Mouse (Mus musculus) left cerebral cortex, adult 11 months (tissue): Measurements from ENCODE around the gene Fig4.

Source experiments
- DNase-seq: peaks from one replicate; pipeline ENCODE4 v3.0.0; 2022; ENCODE audit warnings: low spot score

The Fig4 gene

DNA sequence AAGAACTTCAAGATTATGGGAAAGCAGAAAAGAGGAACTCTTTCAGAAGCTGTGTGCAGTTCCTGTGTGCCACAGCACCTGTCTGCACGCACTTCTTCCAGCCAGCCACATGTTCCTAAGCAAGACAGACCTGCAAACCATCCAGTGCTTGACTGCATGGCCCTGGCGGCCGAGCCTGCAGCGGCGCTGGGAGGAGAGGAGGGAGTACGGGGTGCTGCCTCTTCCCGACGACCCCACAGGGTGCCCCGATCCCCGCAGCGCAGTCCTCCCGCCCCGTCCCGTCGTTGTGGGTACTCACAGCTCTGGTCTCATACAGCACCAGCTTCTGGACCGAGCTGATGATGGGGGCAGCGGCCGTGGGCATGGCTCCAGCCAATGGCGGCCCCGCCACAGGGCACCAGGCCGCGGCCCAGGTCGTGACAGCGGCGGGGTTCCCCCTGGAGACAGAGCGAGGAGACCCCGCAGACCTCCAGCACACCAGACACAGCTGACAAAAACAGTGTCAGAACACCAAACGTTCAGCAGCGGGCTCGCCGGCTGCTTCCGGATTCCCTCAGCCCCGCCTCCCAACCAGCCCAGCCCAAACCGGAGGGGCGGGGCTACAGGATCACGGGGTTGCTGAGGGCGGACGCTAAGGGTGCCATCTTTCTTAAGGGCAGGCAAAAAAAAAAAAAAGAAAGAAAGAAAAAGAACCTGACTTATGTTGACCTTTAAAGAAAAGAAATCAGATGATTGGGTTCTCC lies at the start of gene Fig4:
Gene Fig4, minus strand, starts transcription at position 572 of the 743 bp plus-strand sequence.
- peak; percentile 79 for DNase-seq

DNA sequence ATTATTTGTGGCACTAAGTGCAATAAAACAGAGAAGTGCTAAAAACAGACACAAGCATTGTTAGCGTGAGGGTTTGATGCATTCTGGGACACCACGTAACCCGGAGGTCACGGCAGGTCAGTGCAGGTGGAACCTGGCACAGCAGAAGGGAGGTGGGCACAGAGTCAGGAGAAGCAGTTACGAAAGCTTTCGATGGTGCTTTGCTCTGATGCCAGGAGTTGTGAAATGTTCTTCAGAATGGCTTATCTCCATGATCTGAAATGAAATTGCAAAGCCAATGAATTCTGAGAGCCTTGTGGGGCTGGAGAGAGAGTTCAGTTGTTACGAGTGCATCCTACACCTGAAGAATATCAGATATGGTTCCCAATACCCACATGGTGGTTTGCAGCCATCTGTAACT lies 38.3 kb upstream of the Fig4 start:
- DNase-seq = no peak

DNA sequence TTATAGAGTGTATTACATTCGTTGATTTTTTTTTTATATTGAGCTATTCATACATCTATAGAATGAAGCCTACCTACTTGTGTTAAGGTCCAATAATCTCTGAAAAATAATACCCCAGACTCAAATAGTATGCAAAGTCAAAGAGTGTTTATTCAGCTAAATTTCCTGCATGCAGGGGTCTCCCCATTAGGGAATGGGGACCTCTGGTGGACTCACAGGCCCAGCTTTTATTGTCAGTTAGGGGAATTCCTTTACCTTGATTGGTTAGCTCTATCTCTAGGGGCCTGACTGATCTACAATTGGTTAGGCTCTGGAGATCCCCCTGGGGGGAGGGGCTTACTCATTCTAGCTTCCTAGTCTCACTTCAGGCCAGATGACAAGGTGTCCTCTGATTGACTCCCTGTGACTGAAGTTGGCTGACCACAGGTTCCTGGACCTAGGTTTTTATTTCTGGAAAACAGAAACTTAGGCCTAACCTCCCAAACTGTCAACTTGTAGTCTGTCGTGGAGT lies 29.5 kb upstream of the Fig4 start:
- DNase-seq = no peak

DNA sequence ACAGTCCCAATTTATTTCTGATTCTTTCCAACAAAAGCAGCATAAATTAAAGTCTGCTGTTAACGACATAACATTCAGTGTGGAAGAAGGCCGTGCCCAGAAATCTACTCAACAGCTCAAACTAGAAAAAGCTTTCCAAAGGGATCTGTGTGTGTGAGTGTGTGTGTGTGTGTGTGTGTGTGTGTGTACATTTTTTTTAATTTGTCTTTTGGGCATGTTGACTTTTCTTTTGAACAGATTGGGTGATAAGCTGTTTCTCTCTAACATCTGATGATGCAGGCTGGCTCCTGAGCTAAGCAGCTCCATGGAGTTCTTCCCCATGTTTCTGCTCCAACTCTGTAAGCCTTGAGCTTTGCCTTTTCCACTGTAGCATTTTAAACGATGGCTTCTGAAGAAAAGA lies 12.8 kb upstream of the Fig4 start:
- DNase-seq = no peak

DNA sequence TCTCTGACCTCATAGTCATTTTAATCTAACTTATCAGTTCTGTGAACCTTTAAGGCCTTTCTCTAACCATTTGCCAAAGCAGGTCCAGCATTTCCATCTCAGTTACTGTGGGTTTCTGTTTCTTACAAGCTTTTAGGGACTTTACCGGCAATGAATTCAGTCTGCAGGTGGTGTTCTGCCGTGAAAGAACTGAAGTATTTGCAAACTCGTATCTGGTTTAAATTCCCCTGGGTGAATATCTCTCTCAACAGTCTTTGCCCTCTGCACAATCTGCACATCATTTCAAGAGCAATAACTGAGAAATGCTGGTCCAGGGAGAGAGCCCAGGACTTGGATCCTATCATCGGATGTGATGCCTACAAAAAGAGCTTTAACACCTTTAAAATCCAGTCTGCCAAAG lies 5.1 kb upstream of the Fig4 start:
- DNase-seq = no peak

DNA sequence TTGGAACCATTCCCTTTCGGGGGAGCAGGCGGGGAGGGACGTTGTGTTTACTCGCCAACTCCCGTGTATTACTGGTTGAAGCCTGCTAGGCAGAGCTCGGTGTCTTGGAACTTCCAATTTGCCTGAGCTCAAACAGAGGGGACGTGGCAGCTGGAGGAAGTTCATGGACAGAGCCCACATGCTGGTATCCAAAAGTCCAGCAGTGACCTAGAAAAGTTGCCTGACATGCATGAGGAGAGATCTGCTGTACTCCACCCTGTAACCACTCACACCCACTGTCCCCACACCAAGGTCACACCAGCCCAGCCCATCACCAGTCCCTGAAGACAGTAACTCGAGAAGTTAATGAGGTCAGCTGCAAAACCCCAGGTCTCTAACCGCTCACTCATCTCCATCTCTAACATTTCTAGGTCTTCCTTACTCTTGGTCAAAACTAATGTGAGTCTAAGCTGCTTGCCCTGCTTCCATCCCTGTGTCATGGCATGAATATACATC lies 1.9 kb upstream of the Fig4 start:
- DNase-seq = no peak

DNA sequence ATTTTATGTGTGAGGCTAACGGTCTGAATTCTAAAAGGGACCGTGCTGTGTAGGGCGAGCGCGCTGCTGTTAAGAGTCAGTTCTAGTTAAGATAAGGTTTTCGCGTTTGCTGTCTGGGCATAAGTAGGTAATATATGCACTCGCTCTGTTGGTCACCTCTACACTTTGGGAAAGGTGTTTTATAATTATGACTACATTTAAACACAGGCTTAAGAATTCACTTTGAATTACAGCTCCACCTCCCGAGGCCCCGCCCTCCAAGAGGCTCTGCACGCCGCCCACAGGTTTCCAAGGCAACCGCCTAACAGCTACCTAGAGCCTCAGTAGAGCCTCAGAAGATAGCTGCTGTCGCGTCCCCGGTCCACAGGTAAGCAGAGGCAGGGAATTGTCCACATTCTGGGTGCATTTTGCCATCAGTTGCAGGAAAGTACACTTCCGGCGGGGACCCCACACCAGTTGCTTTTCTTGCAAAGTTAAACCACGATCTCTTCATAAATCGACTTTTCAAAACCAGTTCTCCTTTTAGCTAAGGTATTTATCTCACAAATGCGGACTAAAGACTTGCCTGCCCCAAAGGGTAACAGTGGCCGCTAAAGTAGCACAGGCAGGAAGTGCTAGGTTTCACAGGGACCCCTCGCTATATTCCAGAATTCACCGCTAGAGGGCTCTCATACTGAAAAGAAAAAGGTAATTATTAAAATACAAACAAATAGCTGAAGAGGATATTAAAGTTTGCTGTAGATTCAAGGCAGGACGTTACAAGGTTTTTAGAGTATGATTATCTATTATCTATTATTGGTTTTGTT lies 782 bp upstream of the Fig4 start, which contains the start of gene Ak9:
Gene Ak9, plus strand, starts transcription at position 342 of the 806 bp plus-strand sequence.
- peak; percentile 76 for DNase-seq

DNA sequence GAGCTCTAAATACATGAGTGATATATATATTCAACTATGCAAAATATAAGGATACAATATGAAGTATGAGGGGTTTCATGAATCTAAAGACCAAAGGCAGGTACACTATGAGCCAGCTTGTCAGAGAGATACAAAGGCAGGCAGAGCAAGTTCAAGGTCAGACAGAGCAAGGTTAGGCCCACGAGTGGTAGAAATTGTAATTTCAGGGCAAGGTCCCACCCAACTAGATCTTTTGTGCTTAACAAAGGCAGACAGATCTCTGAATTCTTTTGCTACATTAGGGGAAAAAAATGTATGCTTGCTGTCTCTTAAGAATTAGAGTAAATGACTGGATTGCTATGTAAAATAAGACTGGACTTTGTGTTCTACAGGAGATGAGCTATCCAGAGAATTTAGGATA lies 2.9 kb downstream of the Fig4 start:
- DNase-seq = no peak

DNA sequence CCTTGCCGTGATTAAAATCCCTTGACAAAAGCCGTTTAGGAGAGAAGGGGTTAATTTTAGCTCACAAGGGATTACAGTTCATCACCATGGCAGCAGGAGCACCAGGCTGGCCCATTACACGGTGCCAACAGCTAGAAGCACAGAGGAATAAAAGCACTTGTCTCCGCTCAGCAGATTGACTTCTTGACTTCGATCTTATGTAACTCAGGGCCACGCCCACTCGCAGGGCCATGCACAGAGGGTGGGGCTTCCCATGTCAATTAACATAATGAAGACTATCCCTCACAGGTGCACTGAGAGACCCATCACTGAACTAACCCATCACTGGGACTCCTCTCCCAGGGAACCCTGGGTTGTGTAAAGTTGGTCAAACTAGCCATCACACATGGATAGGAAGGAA lies 7.9 kb downstream of the Fig4 start:
- no peak for DNase-seq

DNA sequence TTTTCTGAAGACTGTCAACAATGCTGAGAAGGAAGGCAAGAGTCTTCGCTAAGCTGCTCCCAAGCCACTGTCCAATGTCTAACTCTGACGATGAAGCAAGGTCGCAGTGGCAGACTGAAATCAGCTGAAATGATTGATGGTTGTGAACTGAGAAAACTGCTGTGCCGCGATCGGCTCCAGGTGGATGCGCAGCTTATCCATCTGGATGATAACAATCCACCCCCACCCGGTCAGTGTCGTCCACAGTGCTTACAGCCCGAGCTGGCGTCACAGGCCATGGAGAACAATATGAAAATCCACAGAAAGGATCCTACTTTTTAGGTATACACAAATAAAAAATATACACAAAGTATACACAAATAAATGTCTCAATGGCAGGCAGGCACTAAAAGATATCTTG lies 8.3 kb downstream of the Fig4 start:
- no peak for DNase-seq

DNA sequence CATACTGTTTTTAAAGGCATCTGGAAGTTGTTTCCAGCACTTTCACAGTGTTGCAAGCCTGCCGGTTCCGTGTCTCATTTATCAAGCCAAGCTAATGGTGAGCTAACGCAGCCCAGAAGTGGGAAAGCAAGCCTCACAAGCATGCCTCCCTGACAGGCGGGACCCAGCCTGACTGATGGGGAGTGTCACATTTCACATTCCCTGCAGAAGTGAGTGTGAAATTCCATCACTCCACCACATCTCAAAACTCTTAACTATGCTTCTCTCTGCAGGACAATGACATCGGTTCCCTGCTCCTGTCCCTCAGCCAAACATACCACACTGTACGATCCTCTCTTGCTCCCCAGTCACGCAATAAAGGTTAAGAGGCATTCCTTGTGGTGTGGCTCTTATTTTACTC lies 10.0 kb downstream of the Fig4 start:
- no peak for DNase-seq

DNA sequence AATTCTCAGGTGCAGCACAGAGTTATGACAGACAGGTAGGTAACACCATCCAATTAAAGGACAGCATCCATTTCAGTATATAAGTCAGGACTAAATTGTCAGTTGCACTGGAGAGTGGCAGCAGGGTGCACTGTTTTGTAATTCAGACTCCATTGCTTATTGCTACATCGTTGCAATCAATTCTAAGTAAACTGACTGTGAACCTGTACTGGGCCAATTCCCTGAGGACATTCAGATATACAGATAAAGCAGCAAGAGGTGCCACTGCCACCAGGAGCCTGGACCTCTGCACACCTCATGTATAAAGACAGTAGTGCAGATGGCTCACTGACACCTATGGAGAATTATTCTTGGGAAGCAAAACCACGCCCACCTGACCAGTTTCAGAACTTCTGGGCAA lies 12.0 kb downstream of the Fig4 start:
- DNase-seq = no peak

DNA sequence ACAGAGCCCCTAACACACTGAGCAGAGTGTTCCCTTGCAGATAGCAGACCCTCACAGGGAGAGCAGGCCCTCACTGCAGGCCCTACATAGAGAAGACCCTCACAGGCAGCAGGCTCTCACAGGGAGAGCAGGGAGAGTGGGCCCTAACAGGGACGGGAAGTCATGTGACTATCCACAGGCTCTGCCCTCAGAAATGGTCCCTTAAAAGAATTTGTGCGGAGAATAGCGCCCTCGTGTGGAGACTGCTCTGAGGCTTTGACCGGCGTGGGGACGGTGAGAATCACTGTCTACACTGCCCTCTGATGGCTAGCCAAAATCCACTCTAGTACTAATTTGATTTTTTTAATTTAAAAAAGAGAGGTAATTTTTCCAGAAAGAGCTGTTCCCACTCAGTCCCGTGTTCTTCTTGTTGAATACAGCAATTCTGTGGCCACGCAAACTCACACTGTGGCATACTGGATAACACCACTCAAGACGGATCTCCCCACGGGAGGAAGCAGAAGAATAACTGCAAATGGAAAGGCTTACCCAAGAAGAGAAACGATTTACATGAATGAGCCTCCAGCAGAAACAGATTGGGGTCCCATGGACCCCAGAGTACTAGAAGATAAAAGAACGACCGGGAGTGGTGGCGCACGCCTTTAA lies 14.2 kb downstream of the Fig4 start:
- DNase-seq = peak; percentile 76

DNA sequence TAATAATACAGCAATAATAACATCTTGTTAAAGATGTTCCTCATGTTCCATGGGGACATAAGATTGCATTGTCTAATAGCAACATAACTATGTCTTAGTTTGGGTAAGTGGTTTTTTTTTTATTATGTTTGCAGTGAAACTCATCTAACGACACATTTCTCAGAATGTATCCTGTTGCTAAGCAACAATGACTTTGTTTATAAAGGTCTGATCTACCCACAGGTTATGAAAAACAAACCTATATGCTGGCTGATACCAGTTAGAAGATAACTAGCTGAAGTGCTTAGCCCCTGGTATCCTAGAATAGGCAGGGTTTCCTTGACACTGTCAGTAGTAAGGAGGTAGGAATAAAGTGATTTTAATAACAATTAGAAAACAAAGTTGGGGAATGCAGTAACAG lies 15.0 kb downstream of the Fig4 start:
- DNase-seq = no peak

DNA sequence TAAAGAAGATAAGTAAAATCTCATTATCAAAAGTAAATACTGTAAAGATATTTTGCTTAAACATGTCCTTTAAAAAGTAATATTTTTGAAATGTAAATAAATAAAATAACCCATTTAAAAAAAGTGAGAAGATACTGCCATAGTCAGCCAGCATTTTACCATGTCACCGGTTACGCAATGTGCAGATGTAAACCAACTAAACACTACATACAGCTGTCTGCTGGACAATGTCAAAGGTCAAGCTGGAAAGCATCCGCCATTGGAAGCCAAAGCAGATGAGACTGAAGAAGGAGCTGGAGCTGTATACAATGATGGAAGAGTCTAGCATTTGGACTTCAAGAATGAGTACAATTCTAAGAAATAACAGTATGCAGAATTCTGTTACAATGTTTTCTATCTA lies 15.4 kb downstream of the Fig4 start:
- DNase-seq = no peak

DNA sequence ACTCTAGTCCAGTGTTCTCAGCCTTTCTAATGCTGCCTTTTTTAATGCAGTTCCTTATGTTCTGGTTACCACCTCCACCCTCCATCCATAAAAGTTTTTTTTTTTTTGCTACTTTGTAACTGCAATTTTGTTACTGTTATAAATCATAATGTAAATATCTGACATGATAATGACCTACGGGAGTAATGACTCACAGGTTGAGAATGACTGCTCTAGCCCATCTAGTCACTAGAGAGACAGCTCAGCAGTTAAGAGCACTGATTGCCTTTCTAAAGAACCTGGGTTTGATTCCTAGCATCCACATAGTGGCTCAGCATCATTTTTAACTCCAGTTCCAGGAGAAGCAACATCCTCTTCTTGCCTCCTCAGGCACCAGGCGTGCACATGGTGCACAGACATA lies 21.0 kb downstream of the Fig4 start:
- DNase-seq = no peak

DNA sequence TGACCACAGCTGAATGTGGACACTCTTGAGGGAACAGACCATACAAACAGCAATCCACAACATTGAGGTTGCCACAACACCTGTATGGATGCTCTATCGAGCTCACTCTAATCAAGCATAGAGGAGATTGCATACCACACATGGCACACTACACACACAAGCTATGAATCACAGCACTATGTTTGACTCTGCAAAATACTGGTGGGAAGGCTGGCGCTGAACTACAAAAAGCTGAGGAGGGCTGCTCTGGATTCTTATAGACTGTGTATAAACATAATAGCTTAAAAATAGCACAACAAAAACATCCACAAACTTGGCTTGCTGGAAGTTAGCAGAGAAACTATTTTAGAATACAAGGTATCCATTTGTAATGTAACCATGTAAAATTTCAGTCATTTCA lies 22.3 kb downstream of the Fig4 start:
- DNase-seq = no peak

DNA sequence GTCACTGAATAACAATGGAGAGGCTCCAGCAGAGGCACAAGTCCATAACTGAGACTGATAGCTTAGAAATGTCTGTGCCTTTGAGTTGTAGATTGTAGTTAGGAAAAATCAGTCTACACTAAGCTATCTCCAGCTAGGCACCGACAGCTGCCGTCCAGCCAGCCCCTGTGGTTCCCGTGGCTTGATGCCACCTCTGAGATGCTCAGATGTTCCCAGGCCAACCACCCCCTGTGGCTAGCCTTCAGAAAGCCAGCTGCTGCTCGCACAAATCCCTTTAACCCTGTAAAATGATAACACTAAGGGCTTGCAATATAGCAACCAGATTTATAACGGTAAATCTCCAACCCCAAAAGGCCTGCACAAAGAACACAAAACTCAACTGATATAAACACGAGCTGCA lies 22.9 kb downstream of the Fig4 start:
- no peak for DNase-seq

DNA sequence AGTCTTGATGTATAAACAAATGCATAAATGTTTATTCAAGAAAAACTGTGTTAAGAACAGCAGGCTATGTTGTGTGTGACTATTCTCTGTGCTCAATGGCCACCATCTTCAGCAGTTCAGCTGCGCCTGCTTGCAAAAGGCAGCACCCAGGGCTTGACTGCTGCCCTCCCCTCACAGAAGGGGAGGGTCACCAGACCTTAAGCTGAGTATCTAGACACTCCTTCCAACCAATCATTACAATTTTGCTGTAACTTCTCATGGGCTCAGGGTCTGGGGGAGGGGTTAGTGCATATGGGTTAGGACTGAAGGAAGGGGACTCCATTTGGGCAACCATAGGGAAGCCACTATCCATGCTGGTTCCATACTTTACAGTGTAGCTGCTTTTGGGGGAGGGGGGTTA lies 24.3 kb downstream of the Fig4 start:
- DNase-seq = no peak

DNA sequence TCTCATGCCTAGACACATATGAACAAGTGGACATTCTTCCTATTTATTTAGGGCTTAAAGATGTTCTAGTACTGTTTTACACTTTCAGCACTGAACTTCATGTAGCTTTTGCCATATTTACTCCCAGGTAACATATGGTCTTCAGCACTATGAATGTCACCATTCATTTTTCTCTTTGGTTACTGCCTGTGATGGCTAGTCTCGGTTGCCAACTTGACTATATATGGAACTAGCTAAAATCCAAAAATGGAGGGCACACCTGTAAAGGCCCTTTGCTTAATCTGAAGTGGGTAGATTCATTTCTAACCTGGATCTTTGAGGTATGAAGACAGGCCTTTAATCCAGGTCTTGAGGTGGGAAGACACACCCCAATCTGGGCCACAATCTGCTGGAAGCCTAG lies 28.2 kb downstream of the Fig4 start:
- DNase-seq = no peak

DNA sequence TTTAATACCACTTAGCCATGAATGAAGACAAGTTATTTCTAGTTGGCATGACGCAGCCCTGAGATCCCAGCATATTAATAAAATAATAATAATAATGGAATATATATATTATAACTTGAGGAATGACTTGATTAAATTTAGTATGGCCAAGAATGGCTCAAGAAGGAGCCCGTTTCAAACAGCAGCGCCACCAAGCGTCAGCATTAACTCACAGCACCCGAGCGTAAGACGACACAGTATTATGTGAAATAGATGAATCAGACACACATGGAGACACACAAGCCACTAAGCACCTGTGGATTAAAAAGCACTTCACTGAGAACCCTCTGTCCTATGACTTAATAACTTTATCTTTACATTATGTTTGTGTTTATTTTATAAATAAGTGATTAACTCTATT lies 31.2 kb downstream of the Fig4 start:
- DNase-seq = no peak

DNA sequence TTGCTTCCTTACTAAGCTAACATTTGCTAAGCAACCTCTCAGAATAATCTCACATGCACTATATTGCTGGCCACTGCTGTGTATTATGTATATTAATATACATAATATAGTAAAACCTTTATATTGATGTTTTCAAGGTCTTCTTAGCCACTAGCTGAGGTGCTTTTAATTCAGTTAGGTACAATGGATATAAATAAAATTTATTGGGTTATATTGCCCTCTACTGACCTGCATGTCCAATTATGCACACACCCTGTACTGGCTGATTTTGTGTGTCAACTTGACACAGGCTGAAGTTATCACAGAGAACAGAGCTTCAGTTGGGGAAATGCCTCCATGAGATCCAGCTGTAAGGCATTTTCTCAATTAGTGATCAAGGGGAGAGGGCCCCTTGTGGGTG lies 41.2 kb downstream of the Fig4 start:
- DNase-seq = no peak

DNA sequence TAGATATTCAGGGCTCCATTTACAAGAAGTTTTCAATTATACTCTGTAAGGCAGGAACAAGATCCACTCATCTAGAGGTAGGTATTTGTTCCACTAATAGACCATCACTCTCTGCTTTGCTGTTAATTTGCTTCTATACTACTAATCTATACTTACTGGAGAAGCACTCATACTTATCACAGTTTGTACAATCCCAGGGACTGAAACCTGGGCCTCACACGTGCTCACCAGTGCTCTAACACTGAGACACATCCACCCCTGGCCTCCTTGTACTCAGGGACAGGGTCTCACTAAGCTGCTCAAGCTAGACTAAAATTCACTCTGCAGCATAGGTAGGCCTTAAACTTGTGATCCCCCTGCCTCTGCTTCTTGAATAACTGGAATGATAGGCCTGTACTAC lies 41.8 kb downstream of the Fig4 start:
- DNase-seq = no peak
